Mouse (Mus musculus) B cell, adult 62 days (primary cell): ENCODE data around the gene Ptges3. TPM values are rescaled to one million over a fixed set of nuclear protein-coding genes. Genes with fewer than 3 reads are reported as not detected.

Experiments
- total RNA-seq: library from RNA; stranded (reverse); gene quantifications from 4 replicates; pipeline ENCODE4 v1.2.4, GENCODE M21; 2023

The Ptges3 gene
- total RNA-seq, result 110 to 153 TPM (median 131 TPM) in 4 replicates

GRCm38 (mm10) chr10:128058601-128059151, at the start of gene Ptges3:
Gene Ptges3 (plus strand): TSS chr10:128058954.

DNA sequence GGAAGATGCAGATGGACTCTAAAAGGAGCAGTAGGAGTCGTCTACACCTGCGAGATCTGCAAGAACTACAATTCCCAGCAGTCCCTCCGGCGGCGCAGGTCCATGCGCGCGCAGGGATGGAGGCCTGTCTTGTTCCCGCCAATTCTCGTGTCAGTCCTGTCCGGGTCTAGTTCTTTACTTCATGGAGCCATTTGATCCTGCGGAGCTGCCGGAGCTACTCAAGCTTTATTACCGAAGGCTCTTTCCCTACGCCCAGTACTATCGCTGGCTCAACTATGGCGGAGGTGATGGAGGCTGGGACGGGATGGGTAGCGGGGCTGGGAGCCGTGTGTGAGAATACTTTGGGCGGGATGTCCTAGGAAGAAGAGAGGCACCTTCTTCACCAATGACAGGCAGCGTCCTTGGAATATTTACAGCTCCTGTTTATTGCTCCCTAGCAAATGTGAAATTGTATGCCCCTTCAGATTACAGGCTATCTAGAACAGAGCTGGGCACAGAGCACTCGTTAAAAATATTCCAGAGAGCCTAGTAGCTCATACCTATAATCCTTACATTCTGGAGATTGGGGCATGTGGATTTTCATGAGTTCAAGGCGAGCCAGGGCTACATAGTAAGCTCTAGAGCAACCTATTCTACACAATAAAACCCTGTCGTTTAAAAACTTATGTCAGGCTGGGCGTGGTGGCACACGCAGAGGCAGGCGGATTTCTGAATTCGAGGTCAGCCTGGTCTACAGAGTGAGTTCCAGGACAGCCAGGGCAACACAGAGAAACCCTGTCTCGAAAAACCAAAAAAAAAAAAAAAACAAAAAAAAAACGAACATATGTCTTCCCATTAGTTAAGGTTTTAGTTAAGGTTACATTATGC, 43.5 kb upstream of the Ptges3 start, which contains the start of gene Prim1:
TSS of gene Prim1 (plus strand) at position 101 of the 867 bp plus-strand sequence.

DNA sequence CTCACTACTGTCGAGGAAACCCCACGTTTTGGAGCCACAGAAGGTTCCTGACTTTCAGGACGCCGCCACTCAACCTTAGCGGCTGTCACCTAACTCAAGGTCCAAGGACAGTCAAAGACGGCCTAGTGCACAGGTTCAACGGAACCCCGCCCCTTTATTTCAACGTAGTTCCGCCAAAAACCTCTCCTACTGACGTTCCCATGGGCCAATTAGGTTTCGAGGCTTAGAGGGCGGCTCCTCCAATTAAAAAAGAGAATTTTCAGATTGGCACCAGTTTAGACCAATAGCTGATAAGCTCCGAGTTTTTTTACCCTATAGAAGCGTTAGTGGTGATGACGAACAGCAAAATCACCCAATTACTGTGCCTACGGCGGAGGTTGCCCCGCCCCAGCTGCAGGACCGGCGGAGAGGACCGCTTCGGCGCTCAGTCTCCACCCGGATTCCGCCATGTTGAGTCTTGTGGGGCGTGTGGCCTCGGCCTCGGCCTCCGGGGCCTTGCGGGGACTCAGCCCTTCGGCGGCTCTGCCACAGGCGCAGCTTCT, 24.2 kb downstream of the Ptges3 start, which contains the start of gene Atp5b:
TSS of gene Atp5b (plus strand) at position 394 of the 542 bp plus-strand sequence.

GRCm38 (mm10) chr10:128091564-128092505, 33.1 kb downstream of the Ptges3 start, which contains the start of gene Baz2a:
Gene Baz2a (plus strand): TSS chr10:128091577.

Other genes with a start within 250 kb of the Ptges3 start
- gene Rdh19, start 209.0 kb upstream of the Ptges3 start, total RNA-seq, result not detected in 4 replicates
- not detected in 4 replicates for gene Rdh16f2, start 192.5 kb upstream of the Ptges3 start, total RNA-seq
- not detected in 4 replicates for gene Rdh7, start 170.1 kb upstream of the Ptges3 start, total RNA-seq
- gene Sdr9c7, start 160.4 kb upstream of the Ptges3 start, total RNA-seq, result not detected in 4 replicates
- not detected in 4 replicates for gene Hsd17b6, start 51.3 kb upstream of the Ptges3 start, total RNA-seq
- 13.5 to 17.2 TPM (median 14.0 TPM) in 4 replicates for gene Prim1, start 43.8 kb upstream of the Ptges3 start, total RNA-seq
- 587 to 616 TPM (median 605 TPM) in 4 replicates for gene Naca, start 23.4 kb upstream of the Ptges3 start, total RNA-seq
- gene Atp5b, start 24.3 kb downstream of the Ptges3 start, total RNA-seq, result 523 to 608 TPM (median 568 TPM) in 4 replicates
- 124 to 141 TPM (median 134 TPM) in 4 replicates for gene Baz2a, start 32.6 kb downstream of the Ptges3 start, total RNA-seq
- 43.9 to 52.8 TPM (median 47.8 TPM) in 4 replicates for gene Rbms2, start 121.3 kb downstream of the Ptges3 start, total RNA-seq
- not detected in 4 replicates for gene Gls2, start 135.5 kb downstream of the Ptges3 start, total RNA-seq
- gene Spryd4, start 152.9 kb downstream of the Ptges3 start, total RNA-seq, result 12.3 to 17.4 TPM (median 15.1 TPM) in 4 replicates
- not detected in 4 replicates for gene Mip, start 166.9 kb downstream of the Ptges3 start, total RNA-seq
- 13.7 to 23.7 TPM (median 16.3 TPM) in 4 replicates for gene Timeless, start 173.1 kb downstream of the Ptges3 start, total RNA-seq
- gene Apon, start 195.1 kb downstream of the Ptges3 start, total RNA-seq, result not detected in 4 replicates
- gene Apof, start 209.7 kb downstream of the Ptges3 start, total RNA-seq, result 0.75 to 1.4 TPM (median 0.93 TPM) in 4 replicates
- 110 to 128 TPM (median 114 TPM) in 4 replicates for gene Stat2, start 211.6 kb downstream of the Ptges3 start, total RNA-seq
- gene Il23a, start 239.8 kb downstream of the Ptges3 start, total RNA-seq, result not detected in 4 replicates
- 62.2 to 69.4 TPM (median 65.8 TPM) in 4 replicates for gene Pan2, start 244.4 kb downstream of the Ptges3 start, total RNA-seq